Mouse (Mus musculus): Measurements from ENCODE around the gene Sys1.

GRCm38 (mm10) chr2:164512121-164512909 lies 55.6 kb downstream of the Sys1 start:
- no peak for TF ChIP-seq GATA1 (IDR thresholded peaks at IDR 0.05; ENCODE audit: low read length)
- no peak for TF ChIP-seq TAL1 (IDR thresholded peaks at IDR 0.05; ENCODE audit: low read length)
